Mouse (Mus musculus) gastrocnemius, postnatal 14 days (tissue): ENCODE results near the gene Myo10. TPM values are rescaled to one million over a fixed set of nuclear protein-coding genes. Genes with fewer than 3 reads are reported as not detected.

Source experiments
- DNase-seq: peaks from one replicate; pipeline ENCODE4 v3.0.0; 2021; ENCODE audit warnings: mixed read lengths
- intact Hi-C: fragments of 180-260 bp; cut with DNase I; formaldehyde crosslinking; loops from one replicate; pipeline ENCODE4 v1.15.1; 2025; ENCODE audit warnings: low total_unique reads
- total RNA-seq, 2 experiments: library from RNA; stranded (reverse); gene quantifications; 2 replicates each; pipeline ENCODE4 v1.2.3; 2021

Myo10 gene
- total RNA-seq, 2 experiments from 2014 or later, result 48.2 to 50.7 TPM

DNA sequence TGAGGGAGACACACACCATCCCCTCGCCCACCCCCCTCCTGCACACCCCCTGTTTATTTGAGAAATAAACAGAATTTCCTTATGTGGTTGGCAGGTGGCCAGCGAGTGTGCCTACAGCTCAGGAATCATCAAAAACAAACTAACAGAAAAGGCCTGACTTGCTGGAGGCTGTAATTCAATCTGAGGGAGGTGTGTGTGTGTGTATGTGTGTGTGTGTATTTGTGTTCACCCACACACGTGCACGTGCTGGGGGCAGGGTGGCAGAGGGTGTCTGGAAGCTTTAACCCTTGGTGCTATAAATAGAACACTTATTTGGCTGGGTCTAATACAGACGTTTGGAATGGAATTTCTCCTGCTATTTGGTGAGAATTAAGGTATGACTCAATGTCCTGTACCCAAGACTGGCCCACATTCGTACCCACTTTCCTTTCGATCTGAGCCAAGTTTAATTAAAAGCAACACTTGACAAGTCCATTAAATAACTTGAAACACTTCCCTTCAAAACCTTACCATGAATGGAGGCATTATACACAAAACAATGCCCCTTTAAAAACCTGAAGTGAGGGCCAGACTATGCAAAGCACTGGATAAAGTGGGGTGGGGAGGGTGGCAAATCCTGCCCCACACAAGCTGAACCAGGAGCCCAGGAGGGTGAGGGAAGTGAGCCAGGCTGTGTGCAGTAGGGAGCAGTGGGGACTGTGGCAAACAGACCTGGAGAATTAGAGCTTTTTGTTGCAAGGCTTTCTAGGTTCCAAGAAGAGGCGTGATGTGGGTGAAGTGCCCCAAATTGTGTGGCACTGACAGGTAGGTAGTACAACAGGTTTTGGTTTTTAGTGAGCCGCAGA lies 20.1 kb downstream of the Myo10 start:
- intact Hi-C loops, result no loop called here
- DNase-seq, result no peak

DNA sequence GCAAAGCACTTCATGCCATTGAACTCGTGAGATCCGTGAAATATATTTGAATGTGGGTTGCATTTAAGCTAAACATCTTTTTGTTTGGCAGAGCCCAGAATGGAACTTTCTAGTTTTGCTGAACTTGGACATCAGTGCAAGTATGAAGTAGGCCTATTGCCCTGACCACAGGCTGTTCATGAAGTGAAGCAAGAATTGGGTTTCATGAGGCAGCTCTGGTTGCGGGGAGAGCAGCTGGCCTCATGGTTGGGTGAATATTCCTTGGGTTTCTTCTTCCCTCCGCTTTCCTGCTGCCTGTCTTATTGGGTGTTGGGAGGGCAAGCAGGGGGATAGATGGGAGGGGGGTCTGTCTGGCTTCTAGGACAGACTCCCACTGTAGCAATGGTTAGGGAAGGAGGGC lies 23.5 kb downstream of the Myo10 start:
- DNase-seq, result no peak
- intact Hi-C loops, result no loop called here

DNA sequence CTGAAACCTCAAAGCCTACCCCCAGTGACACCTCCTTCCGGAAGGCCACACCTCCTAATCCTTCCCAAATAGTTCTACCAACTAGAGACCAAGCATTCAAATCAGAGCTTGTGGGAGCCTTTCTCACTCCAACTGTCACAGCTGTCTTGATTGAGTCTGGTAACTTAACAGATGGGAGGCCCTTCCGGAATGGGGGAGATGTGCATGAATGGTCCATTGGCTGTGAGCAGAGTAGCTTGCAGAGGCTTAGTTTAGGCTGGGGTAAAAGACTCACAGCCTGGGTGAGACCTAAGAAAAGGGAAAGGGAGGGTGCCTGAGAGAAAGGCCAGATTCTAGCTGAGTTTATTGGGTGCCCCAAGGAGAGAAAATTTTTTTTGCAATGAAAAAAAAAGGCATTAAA lies 26.0 kb downstream of the Myo10 start:
- DNase-seq, result no peak
- intact Hi-C loops, result no loop called here

DNA sequence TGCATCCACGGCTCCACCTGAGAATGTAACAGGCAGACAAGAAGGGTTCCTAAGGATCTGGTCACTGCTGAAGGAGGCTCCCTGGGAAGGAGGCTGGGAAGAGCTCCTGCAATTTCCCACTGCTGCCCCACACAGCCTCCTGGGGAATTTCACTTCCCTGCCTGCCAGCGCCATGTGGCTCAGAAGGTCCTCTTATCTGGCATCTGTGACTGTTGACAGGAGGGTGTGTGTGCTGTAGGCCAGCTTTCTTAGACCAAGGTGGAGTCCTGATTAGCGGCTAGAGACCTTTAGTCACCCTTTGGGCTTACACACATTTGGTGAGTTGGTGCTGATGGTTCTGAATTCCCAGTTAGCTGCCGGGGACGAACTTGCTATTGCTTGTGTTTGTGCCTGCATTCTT lies 28.0 kb downstream of the Myo10 start:
- DNase-seq, result no peak
- intact Hi-C loops, result no loop called here

DNA sequence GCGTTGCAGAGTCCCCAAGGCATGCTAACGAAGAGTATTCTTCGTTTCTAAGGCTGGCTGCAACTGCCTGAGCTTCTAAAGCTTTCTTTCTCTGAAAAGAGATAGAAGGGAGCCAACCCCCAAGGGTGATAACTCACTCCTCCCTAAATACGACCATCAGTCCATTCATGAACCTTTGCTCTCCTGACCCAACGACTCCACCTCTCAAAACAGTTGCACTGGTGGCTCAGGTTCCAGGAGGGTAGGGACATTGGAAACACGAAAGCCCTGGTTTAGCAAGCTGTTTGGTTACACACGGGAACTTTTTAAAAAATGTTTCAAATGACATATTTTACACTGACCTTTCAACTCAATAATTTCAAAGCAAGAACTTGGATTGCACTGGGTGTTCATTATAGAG lies 29.5 kb downstream of the Myo10 start:
- DNase-seq, result no peak
- intact Hi-C loops, result no loop called here

DNA sequence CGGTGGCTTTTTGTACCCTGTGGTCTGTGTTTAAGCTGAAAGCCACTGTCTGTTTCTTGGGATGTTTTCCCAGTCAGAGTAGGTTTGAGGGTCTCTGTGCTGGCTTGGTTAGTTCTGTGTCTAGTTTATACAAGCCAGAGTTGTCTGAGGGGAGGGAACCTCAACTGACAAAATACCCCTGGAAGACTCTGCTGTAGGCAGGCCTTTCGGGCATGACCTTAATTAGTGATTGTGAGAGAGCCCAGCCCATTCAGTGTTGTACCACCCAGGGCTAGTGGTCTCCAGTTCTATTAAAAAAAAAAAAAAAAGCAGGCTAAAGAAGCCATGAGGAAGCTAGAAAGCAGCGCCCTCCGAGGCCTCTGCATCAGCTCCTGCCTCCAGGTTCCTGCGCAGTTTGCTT lies 30.0 kb downstream of the Myo10 start:
- intact Hi-C loops, result no loop called here
- no peak for DNase-seq

GRCm38 (mm10) chr15:25652933-25653332 lies 30.6 kb downstream of the Myo10 start:
- no peak for DNase-seq
- intact Hi-C loops, result no loop called here

DNA sequence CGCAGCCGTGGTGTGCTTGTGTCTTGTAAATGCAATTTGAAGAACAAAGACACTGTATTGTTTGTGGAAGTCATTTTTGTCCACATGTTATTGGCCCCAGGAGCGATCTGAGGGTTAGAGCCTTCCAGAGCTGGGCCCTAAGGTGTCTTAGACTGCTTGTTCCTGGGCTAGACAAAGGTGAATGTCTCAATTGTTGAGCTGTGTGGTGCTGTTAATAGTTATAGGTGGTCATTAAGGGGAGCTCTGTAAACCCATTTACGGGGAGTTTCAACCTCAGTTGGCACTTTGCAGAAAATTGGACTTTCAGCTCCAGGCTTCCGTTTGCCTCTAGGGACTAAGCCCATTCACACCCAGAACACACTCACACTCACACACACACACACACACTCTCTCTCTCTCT lies 31.4 kb downstream of the Myo10 start:
- intact Hi-C loops, result no loop called here
- DNase-seq, result no peak

GRCm38 (mm10) chr15:25662833-25663519 lies 40.7 kb downstream of the Myo10 start:
- no peak for DNase-seq
- intact Hi-C loops, result no loop called here

GRCm38 (mm10) chr15:25669283-25670247 lies 47.2 kb downstream of the Myo10 start:
- peak; percentile 57 for DNase-seq
- intact Hi-C loops, result no loop called here

DNA sequence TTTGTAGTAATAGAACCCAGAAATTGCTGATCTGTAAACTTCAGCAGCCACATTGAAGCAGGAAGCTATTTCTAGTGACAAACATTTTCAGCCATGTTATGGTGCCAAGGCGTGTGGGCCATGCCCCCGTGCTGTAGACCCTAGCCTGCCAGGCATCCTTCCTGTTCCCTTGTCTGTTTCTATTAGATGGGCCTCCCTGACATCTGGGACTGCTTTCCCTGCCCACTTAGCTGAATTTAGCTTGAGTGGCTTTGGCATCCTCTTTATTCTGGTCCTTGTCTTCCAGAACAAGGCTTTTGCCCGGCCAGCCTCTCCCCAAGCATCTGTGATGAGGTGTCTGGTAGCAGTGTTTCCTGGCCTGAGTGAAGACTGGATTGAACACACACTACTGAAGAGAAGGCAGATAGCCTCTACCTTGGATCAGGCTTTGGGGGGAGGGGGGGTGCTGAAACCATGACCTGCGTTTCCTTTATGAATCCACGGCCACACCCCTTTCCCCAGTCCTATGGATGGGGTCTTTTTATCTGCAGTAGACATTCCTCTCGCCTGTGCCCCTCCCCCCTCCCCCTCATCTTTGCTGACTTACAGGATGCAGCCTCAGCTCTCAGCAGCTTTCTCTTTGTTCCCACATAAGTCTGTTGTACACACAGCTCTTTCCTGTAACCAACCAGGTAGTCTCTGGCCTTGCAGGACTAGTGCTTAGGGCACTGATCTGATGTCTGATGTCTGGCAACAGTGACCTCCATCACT lies 51.1 kb downstream of the Myo10 start:
- intact Hi-C loops, result no loop called here

GRCm38 (mm10) chr15:25674099-25674931 lies 52.0 kb downstream of the Myo10 start:
- intact Hi-C loops, result no loop called here
- DNase-seq, result peak; percentile 17

More for the DNA sequence above, 51.1 kb downstream of the Myo10 start:
- DNase-seq, result no peak

GRCm38 (mm10) chr15:25674932-25675250 lies 52.6 kb downstream of the Myo10 start:
- no peak for DNase-seq
- intact Hi-C loops, result no loop called here

- no peak for DNase-seq
- intact Hi-C loops, result no loop called here
Measured at GRCm38 (mm10) chr15:25675359-25675758, 53.0 kb downstream of the Myo10 start.

DNA sequence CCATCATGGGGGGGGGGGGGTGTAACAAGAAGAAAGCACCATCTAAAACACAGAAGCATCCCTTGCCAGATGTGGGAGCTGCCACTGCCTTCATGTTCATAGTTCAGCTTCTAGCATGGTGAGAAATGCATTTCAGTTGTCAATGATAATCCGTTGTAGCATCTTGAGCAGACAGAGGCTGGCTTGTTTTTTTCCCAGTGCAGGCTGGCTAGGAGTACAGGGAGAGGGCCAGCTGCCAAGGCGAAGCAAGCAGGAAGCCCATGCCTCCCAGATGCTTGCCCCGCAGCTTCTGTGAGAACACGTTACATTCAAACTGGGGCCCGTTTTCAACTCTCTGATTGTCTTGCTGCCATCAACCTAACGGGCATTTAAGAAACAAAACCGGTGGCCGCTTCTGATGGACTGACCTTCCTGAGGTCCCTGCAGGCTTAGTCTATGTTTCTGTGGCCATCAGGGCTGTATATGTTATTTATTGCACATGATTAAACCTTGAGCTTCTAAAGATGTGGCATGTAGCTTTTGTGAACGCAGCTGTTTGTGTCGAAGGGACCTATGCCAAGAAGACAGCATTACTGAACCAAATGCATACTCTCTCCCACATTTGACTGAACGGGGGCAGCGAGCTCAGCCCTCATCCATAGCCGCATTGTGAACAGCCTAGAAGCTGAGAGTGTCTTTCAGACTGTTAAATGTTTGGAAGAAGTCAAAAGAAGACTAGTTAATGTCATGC lies 53.9 kb downstream of the Myo10 start:
- peak; percentile 25 for DNase-seq

GRCm38 (mm10) chr15:25679081-25679480 lies 56.8 kb downstream of the Myo10 start:
- intact Hi-C loops, result no loop called here
- peak; percentile 32 for DNase-seq

More for the DNA sequence above, 53.9 kb downstream of the Myo10 start:
- intact Hi-C loops, result no loop called here

- no peak for DNase-seq
- intact Hi-C loops, result no loop called here
Measured at GRCm38 (mm10) chr15:25679616-25680015, 57.3 kb downstream of the Myo10 start.

DNA sequence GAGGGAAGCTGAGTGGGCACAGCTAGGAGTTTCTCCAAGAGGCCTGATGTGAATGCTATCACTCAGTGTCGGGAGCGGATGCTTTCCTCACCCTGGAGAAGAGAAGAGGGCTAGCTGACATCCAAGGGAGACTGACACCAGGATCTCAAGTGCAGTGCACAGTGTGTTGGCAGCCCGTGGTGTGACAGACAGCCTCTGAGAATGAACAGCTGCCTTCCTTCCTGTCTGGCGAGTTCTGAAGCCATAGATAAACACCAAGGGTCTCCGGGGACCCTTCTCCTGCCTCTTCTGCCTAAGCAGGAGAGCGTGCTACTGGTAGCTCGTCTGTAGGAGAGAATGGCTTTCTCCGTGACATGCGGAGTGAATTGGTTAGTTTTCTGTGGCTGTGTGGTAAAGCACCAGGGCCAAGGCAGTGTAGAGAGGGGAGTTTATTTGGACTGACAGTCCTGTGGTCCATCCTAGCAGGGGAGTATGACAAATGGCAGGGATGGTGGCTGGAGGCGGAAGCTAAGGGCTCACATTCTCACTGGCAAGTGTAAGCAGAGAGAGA lies 58.0 kb downstream of the Myo10 start:
- intact Hi-C loops, result no loop called here

More for the DNA sequence above, 58.0 kb downstream of the Myo10 start:
- peak; percentile 11 for DNase-seq
